Mouse (Mus musculus): ENCODE results near the gene Acot10. TPM values are rescaled to one million over a fixed set of nuclear protein-coding genes. Genes with fewer than 3 reads are reported as not detected.

The Acot10 gene
- total and polyA plus RNA-seq, 2 experiments from 2014 or later: 0.10 TPM; not detected in 1

GRCm38 (mm10) chr15:20667989-20668388 is 1.4 kb upstream of the Acot10 start:
- WGBS: 69% methylated on average over 1 of the region's 1 CpGs
- no peak for DNase-seq (ENCODE audit: low spot score)
- H3K27me3 ChIP-seq (ENCODE audit: control insufficient read depth, insufficient read depth, low read length): no peaks in the 10 kb centered on the region
- H3K4me2 ChIP-seq (ENCODE audit: low read depth, low read length): no peak overlapping the region
- H3K36me3 ChIP-seq (replicated peaks; ENCODE audit: control insufficient read depth, insufficient read depth, low read length): no peaks in the 10 kb centered on the region
- no peaks in the 10 kb centered on the region for H3K4me1 ChIP-seq (ENCODE audit: control insufficient read depth, insufficient read depth)
- H3K4me3 ChIP-seq (ENCODE audit: low read depth, low read length): no peak overlapping the region
- H3K27ac ChIP-seq (ENCODE audit: low read depth): no peak overlapping the region
- no peak overlapping the region for H3K9ac ChIP-seq (replicated peaks; ENCODE audit: low read depth, low read length)
- no peak for TF ChIP-seq EP300 (IDR thresholded peaks at IDR 0.05; ENCODE audit: low read depth)
- no peak for TF ChIP-seq CTCF (IDR thresholded peaks at IDR 0.05; ENCODE audit: low read depth)
- no peaks in the 10 kb centered on the region for H3K9me3 ChIP-seq (replicated peaks; ENCODE audit: control insufficient read depth, low read length)
- ATAC-seq (ENCODE audit: insufficient read depth, low read depth): no peak

DNA sequence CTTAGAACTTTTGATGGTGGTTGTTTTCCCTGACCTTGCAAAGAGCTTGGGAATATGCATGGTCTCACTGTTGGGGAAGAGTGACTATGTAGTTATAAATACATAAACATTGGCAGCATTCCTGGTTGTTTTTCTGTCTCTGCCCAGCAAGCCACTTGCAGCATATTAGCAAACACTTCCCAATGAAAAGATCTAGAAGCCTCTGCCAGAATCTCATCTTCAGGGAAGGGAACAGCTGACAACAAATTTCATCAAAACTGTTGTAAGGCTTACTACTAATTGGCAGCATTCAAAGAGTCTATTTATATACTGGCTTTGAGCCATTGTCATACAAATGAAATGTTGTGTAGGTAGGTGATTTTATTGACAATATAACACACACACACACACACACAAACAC is 800 bp upstream of the Acot10 start:
- Histone ChIP-seq H3K27ac (ENCODE audit: low read depth) (no peak overlapping the region), H3K36me3 (replicated peaks; ENCODE audit: control insufficient read depth, insufficient read depth, low read length) (no peaks in the 10 kb centered on the region), H3K4me2 (ENCODE audit: low read depth, low read length) (no peak overlapping the region), H3K9me3 (replicated peaks; ENCODE audit: control insufficient read depth, low read length) (no peaks in the 10 kb centered on the region), H3K27me3 (ENCODE audit: control insufficient read depth, insufficient read depth, low read length) (no peaks in the 10 kb centered on the region), H3K4me3 (ENCODE audit: low read depth, low read length) (no peak overlapping the region), H3K4me1 (ENCODE audit: control insufficient read depth, insufficient read depth) (no peaks in the 10 kb centered on the region), H3K9ac (replicated peaks; ENCODE audit: low read depth, low read length) (no peak overlapping the region)
- peak; percentile 39; the same call in 1 of the 2 replicates for ATAC-seq (ENCODE audit: insufficient read depth, low read depth)
- TF ChIP-seq EP300 (IDR thresholded peaks at IDR 0.05; ENCODE audit: low read depth) (no peak), CTCF (IDR thresholded peaks at IDR 0.05; ENCODE audit: low read depth) (no peak)
- DNase-seq (ENCODE audit: low spot score): peak; percentile 11

DNA sequence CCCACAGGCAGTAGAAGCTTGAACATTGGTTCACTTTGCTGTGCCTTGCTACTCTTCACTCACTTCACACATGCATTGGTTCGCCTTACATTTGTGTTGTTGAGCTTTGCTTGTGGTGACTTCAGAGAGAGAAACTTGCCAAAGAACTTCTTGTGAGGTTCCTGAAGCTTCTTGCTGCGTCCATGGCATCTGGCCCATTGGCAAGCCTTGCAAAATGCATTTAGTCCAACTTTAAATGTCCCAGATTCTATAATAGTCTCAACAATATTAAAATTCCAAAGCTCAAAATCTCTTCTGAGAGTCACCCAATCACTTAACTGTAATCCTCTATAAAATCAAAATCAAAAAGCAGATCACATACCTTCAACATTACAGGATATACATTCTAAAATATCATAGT is 6.3 kb downstream of the Acot10 start:
- Histone ChIP-seq H3K9ac (replicated peaks; ENCODE audit: low read depth, low read length) (no peak overlapping the region), H3K36me3 (replicated peaks; ENCODE audit: control insufficient read depth, insufficient read depth, low read length) (no peaks in the 10 kb centered on the region), H3K4me1 (ENCODE audit: control insufficient read depth, insufficient read depth) (no peaks in the 10 kb centered on the region), H3K9me3 (replicated peaks; ENCODE audit: control insufficient read depth, low read length) (no peaks in the 10 kb centered on the region), H3K4me3 (ENCODE audit: low read depth, low read length) (no peak overlapping the region), H3K4me2 (ENCODE audit: low read depth, low read length) (no peak overlapping the region), H3K27me3 (ENCODE audit: control insufficient read depth, insufficient read depth, low read length) (no peaks in the 10 kb centered on the region), H3K27ac (ENCODE audit: low read depth) (no peak overlapping the region)
- ATAC-seq (ENCODE audit: insufficient read depth, low read depth) (no peak), DNase-seq (ENCODE audit: low spot score) (no peak)
- TF ChIP-seq EP300 (IDR thresholded peaks at IDR 0.05; ENCODE audit: low read depth) (no peak), CTCF (IDR thresholded peaks at IDR 0.05; ENCODE audit: low read depth) (no peak)
- 65% methylated on average over 2 of the region's 2 CpGs for WGBS

DNA sequence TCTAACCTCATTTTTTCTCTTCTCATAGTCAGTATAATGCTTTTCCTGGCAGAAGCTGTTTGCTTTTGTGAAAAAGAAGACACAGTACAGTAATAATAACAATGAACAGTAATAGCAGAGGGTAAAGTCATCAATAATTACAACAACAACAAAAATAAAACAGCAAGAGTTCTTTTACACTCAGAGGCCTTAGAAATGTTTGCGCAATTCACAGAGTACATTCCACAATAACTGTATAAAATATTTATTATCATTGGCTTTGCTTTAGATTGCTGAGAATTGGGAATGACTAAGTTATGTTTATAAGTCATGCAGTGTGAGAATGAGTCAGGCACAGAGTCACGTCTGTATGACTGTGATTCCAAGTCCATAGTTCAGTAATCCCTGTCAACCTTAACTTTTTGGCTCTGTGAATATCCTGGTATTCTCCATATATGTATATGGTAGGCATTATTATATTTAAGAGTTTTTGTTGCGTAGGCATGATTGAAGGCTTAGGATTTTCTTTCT is 23.6 kb downstream of the Acot10 start:
- WGBS: 80% methylated on average over 3 of the region's 3 CpGs
- Histone ChIP-seq H3K4me3 (ENCODE audit: low read depth, low read length) (no peak overlapping the region), H3K27ac (ENCODE audit: low read depth) (no peak overlapping the region), H3K4me2 (ENCODE audit: low read depth, low read length) (no peak overlapping the region), H3K9me3 (replicated peaks; ENCODE audit: control insufficient read depth, low read length) (no peaks in the 10 kb centered on the region), H3K36me3 (replicated peaks; ENCODE audit: control insufficient read depth, insufficient read depth, low read length) (no peaks in the 10 kb centered on the region), H3K9ac (replicated peaks; ENCODE audit: low read depth, low read length) (no peak overlapping the region), H3K27me3 (ENCODE audit: control insufficient read depth, insufficient read depth, low read length) (no peaks in the 10 kb centered on the region), H3K4me1 (ENCODE audit: control insufficient read depth, insufficient read depth) (no peaks in the 10 kb centered on the region)
- DNase-seq (ENCODE audit: low spot score) (no peak), ATAC-seq (ENCODE audit: insufficient read depth, low read depth) (no peak)
- TF ChIP-seq CTCF (IDR thresholded peaks at IDR 0.05; ENCODE audit: low read depth): no peak
- TF ChIP-seq EP300 (IDR thresholded peaks at IDR 0.05; ENCODE audit: low read depth): no peak

- ATAC-seq (ENCODE audit: insufficient read depth, low read depth) (no peak), DNase-seq (ENCODE audit: low spot score) (no peak)
- H3K9me3 ChIP-seq (replicated peaks; ENCODE audit: control insufficient read depth, low read length): no peaks in the 10 kb centered on the region
- H3K4me1 ChIP-seq (ENCODE audit: control insufficient read depth, insufficient read depth): no peaks in the 10 kb centered on the region
- H3K4me2 ChIP-seq (ENCODE audit: low read depth, low read length): no peak overlapping the region
- H3K36me3 ChIP-seq (replicated peaks; ENCODE audit: control insufficient read depth, insufficient read depth, low read length): no peaks in the 10 kb centered on the region
- no peak overlapping the region for H3K9ac ChIP-seq (replicated peaks; ENCODE audit: low read depth, low read length)
- H3K27ac ChIP-seq (ENCODE audit: low read depth): no peak overlapping the region
- H3K4me3 ChIP-seq (ENCODE audit: low read depth, low read length): no peak overlapping the region
- TF ChIP-seq CTCF (IDR thresholded peaks at IDR 0.05; ENCODE audit: low read depth): no peak
- TF ChIP-seq EP300 (IDR thresholded peaks at IDR 0.05; ENCODE audit: low read depth): no peak
- no peaks in the 10 kb centered on the region for H3K27me3 ChIP-seq (ENCODE audit: control insufficient read depth, insufficient read depth, low read length)
- 80% methylated on average over 2 of the region's 2 CpGs for WGBS
These were observed 27.4 kb downstream of the Acot10 start for GRCm38 (mm10) chr15:20639155-20639554.

DNA sequence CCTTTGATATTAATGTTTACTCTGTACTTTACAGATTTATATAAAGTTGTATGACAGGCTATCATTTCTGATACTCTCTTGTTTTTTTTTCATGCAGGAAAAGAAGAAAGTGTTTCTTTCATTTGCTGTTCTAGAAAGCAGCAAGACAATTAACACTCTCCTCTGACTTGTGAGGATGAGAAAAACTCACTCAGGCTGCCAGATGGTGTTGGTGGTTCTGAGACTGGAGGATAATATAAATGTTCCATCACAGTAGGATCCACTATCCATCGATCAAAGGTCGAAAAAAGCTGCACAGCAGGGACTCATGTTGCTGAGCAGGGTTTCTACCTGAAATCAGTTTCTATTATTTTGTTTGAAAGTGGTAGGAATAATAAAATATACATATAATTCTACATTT is 32.0 kb downstream of the Acot10 start:
- H3K9me3 ChIP-seq (replicated peaks; ENCODE audit: control insufficient read depth, low read length): no peaks in the 10 kb centered on the region
- no peak overlapping the region for H3K4me3 ChIP-seq (ENCODE audit: low read depth, low read length)
- no peaks in the 10 kb centered on the region for H3K27me3 ChIP-seq (ENCODE audit: control insufficient read depth, insufficient read depth, low read length)
- ATAC-seq (ENCODE audit: insufficient read depth, low read depth) (no peak), DNase-seq (ENCODE audit: low spot score) (no peak)
- no peaks in the 10 kb centered on the region for H3K36me3 ChIP-seq (replicated peaks; ENCODE audit: control insufficient read depth, insufficient read depth, low read length)
- no peak for TF ChIP-seq EP300 (IDR thresholded peaks at IDR 0.05; ENCODE audit: low read depth)
- no peak for TF ChIP-seq CTCF (IDR thresholded peaks at IDR 0.05; ENCODE audit: low read depth)
- no peak overlapping the region for H3K4me2 ChIP-seq (ENCODE audit: low read depth, low read length)
- no peak overlapping the region for H3K9ac ChIP-seq (replicated peaks; ENCODE audit: low read depth, low read length)
- no peaks in the 10 kb centered on the region for H3K4me1 ChIP-seq (ENCODE audit: control insufficient read depth, insufficient read depth)
- no peak overlapping the region for H3K27ac ChIP-seq (ENCODE audit: low read depth)
- 73% methylated on average over 2 of the region's 2 CpGs for WGBS

Other genes starting within 250 kb of the Acot10 start
- gene Cdh12, start 217.5 kb downstream of the Acot10 start, total RNA-seq (2014; rRNA removed; ENCODE audit: low replicate concordance): 0.12 TPM in 1 of 2 replicates, not detected in the other
- gene Cdh12, start 217.5 kb downstream of the Acot10 start, polyA plus RNA-seq (2015; fragmentation: Nextera tagmentation; extraction: Ambion mirVana): 0.03 and 0.04 TPM in 2 replicates